8 mouse cellular contexts compared by ENCODE assay signal in genomic region chr4:119415072-119415753, GRCm38 (mm10). TPM values are rescaled to one million over a fixed set of nuclear protein-coding genes. Genes with fewer than 3 reads are reported as not detected.
DNase-seq lines count a peak whose midpoint lies in the region; ATAC-seq and TF ChIP-seq lines count a peak whose summit lies in the region.

Gene Ccdc30 (minus strand): TSS chr4:119415521.

- peak within 1 kb of the TSS; percentile 96 for H3K4me2 ChIP-seq in intestine, postnatal 0 days (replicated peaks; ENCODE audit: low read depth)

- peak; percentile 92 for ATAC-seq in intestine, postnatal 0 days

- peaks cover 7% of the 10 kb centered on the region; the same call in 1 of the 2 replicates for H3K36me3 ChIP-seq in intestine, postnatal 0 days (ENCODE audit: control insufficient read depth, insufficient read depth)

- no peak within 1 kb of the TSS for H3K27ac ChIP-seq in intestine, postnatal 0 days (ENCODE audit: low read depth, low read length)

- no peaks in the 10 kb centered on the region; the same call in 1 of the 2 replicates for H3K4me1 ChIP-seq in intestine, postnatal 0 days (replicated peaks; ENCODE audit: control insufficient read depth, insufficient read depth, low read length)

- no peaks in the 10 kb centered on the region for H3K27me3 ChIP-seq in intestine, postnatal 0 days (replicated peaks; ENCODE audit: control insufficient read depth, insufficient read depth, low read length)

- peak within 1 kb of the TSS; percentile 43; the same call in 1 of the 2 replicates for H3K9ac ChIP-seq in intestine, postnatal 0 days (ENCODE audit: low read depth, low read length)

- H3K4me3 ChIP-seq in intestine, postnatal 0 days (ENCODE audit: low read depth, low read length), result peak within 1 kb of the TSS; percentile 52

- H3K9me3 ChIP-seq in intestine, postnatal 0 days (ENCODE audit: control insufficient read depth), result no peaks in the 10 kb centered on the region

- intact Hi-C loops in left cerebral cortex, postnatal 36 days (cut with DNase I), result no loop called here

- TF ChIP-seq CTCF in intestine, postnatal 0 days (IDR thresholded peaks at IDR 0.05; ENCODE audit: low read depth), result no peak

- 1% methylated on average over 49 of the region's 49 CpGs for WGBS in intestine, postnatal 0 days

- DNase-seq in adrenal gland, postnatal 10 days, result peak; percentile 96
- peak; percentile 95 for DNase-seq in embryo, embryonic 9.5 days (ENCODE audit: extremely low spot score)
- peak; percentile 99 for DNase-seq in heart, adult 11 months
- DNase-seq in left cerebral cortex, postnatal 36 days (ENCODE audit: low spot score in 2 of 2), result peak; percentile 96
- DNase-seq in mesoderm, embryonic 11.5 days (ENCODE audit: low read depth, low spot score), result peak; percentile 97
- DNase-seq in right cerebral cortex, postnatal 14 days, result peak; percentile 96
- DNase-seq in urinary bladder, postnatal 25 days (ENCODE audit: low spot score), result peak; percentile 74

RNA-seq across cellular contexts. Expression of gene Ccdc30, which starts in this region (rescaled TPM):
- 10 to 100 TPM in 1 of 2 experiments, 1 to 10 TPM in 1; 6.7 to 10.5 TPM for total RNA-seq in adrenal gland, postnatal 10 days (2021)
- 0.64 and 1.3 TPM in 2 replicates for polyA plus RNA-seq in intestine, postnatal 0 days (2015; fragmentation: Nextera tagmentation; extraction: Ambion mirVana)
- total RNA-seq in left cerebral cortex, postnatal 36 days (2021), result 10 to 100 TPM; 19.5 to 23.3 TPM
